Mouse (Mus musculus) urinary bladder, postnatal 4 days (tissue): ENCODE results near the gene Hs6st3.

Experiments
- DNase-seq, 2 experiments: peaks; one replicate each; pipeline ENCODE4 v3.0.0; 2021 to 2022; ENCODE audit warnings: low spot score in 2 of 2

Gene Hs6st3

GRCm38 (mm10) chr14:119137906-119138785, at the start of gene Hs6st3:
Gene Hs6st3 (plus strand): TSS chr14:119138341.
- no peak for DNase-seq

- peak; percentile 78 to 87 for DNase-seq
Measured at GRCm38 (mm10) chr14:119098851-119099569, 39.1 kb upstream of the Hs6st3 start, which contains the start of gene Uggt2. Gene Uggt2 (minus strand): TSS chr14:119099430.

- no peak for DNase-seq
Measured at GRCm38 (mm10) chr14:119099570-119099891, 38.6 kb upstream of the Hs6st3 start.

- DNase-seq = no peak
Measured at GRCm38 (mm10) chr14:119107591-119107990, 30.6 kb upstream of the Hs6st3 start.

GRCm38 (mm10) chr14:119108776-119109301, 29.3 kb upstream of the Hs6st3 start:
- DNase-seq = no peak

- DNase-seq = peak in 1 of 2 experiments; percentile 60
Measured at GRCm38 (mm10) chr14:119109776-119110218, 28.3 kb upstream of the Hs6st3 start.

- no peak for DNase-seq
Measured at GRCm38 (mm10) chr14:119112558-119112957, 25.6 kb upstream of the Hs6st3 start.

GRCm38 (mm10) chr14:119123582-119123981, 14.6 kb upstream of the Hs6st3 start:
- DNase-seq = no peak

- DNase-seq = no peak
Measured at GRCm38 (mm10) chr14:119124061-119124460, 14.1 kb upstream of the Hs6st3 start.

- DNase-seq = no peak
Measured at GRCm38 (mm10) chr14:119125840-119126239, 12.3 kb upstream of the Hs6st3 start.

- no peak for DNase-seq
Measured at GRCm38 (mm10) chr14:119127330-119127729, 10.8 kb upstream of the Hs6st3 start.

GRCm38 (mm10) chr14:119137512-119137905, 632 bp upstream of the Hs6st3 start:
- peak; percentile 36 to 65 for DNase-seq

GRCm38 (mm10) chr14:119138786-119139100, 602 bp downstream of the Hs6st3 start:
- DNase-seq = no peak

GRCm38 (mm10) chr14:119139381-119139950, 1.3 kb downstream of the Hs6st3 start:
- DNase-seq = no peak

GRCm38 (mm10) chr14:119153088-119153487, 14.9 kb downstream of the Hs6st3 start:
- DNase-seq = no peak

- DNase-seq = no peak
Measured at GRCm38 (mm10) chr14:119193905-119194304, 55.8 kb downstream of the Hs6st3 start.

GRCm38 (mm10) chr14:119203508-119203907, 65.4 kb downstream of the Hs6st3 start:
- no peak for DNase-seq

GRCm38 (mm10) chr14:119215576-119216309, 77.6 kb downstream of the Hs6st3 start:
- DNase-seq = no peak

GRCm38 (mm10) chr14:119227709-119228338, 89.7 kb downstream of the Hs6st3 start:
- DNase-seq = no peak

- DNase-seq = no peak
Measured at GRCm38 (mm10) chr14:119233598-119233997, 95.5 kb downstream of the Hs6st3 start.

- DNase-seq = no peak
Measured at GRCm38 (mm10) chr14:119247131-119247530, 109.0 kb downstream of the Hs6st3 start.
